Mouse (Mus musculus): ENCODE measurements at regions not wholly inside any gene's neighbourhood (a gene's known extent, or its start where the extent isn't known, plus 50 kb on each side); places are given as distances from the start of the nearest gene placed in this dataset.

DNA sequence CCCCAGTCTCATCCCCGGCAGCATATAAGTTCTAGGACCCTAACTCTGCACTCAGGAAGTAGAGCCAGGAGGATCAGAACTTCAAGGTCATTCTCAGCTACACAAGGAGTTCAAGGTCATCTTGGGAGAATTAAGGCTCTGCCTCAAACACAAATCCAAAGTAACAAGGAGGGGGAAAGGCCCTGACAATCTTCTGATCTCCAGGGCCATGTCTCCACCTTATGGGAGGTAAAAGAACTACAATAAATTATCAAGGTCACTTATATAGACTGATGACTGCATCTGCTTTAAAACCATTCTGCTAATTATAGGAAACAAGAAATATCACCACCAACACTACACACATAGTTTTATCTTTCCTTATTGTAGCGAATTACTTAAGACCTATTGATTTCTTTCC is 193.2 kb upstream of the Zc3h12c start:
- no peaks in the 10 kb centered on the region for H3K79me2 ChIP-seq (ENCODE audit: control insufficient read depth, insufficient read depth, low read length, poor library complexity)
- no peaks in the 10 kb centered on the region for H3K36me3 ChIP-seq (ENCODE audit: control insufficient read depth in 1 of 2, insufficient read depth in 2 of 2, low read length in 2 of 2)
- no peaks in the 10 kb centered on the region; a peak in 1 of 4 replicates for H3K27me3 ChIP-seq (ENCODE audit: control insufficient read depth in 1 of 2, insufficient read depth in 2 of 2, low read length in 2 of 2)
- DNase-seq (ENCODE audit: low read depth, low spot score), result peak; percentile 3
- TF ChIP-seq SMC3 (IDR thresholded peaks at IDR 0.05; ENCODE audit: low read depth, low read length) (peak; percentile 36), CTCF (IDR thresholded peaks at IDR 0.05 in 2 of 3, conservative IDR thresholded peaks at IDR 0.05 in 1 of 3; ENCODE audit: control insufficient read depth in 1 of 3, insufficient read depth in 1 of 3, low read depth in 2 of 3, low read length in 3 of 3, poor library complexity in 1 of 3, severe bottlenecking in 1 of 3) (peak in 1 of 3 experiments; percentile 36; a peak in 2 of 6 replicates), MAZ (IDR thresholded peaks at IDR 0.05; ENCODE audit: low read depth, low read length) (no peak), RAD21 (IDR thresholded peaks at IDR 0.05; ENCODE audit: low read depth, low read length) (peak; percentile 31)
- H3K27ac ChIP-seq (ENCODE audit: control insufficient read depth, low read depth, low read length), result no peak overlapping the region
- H3K4me1 ChIP-seq (ENCODE audit: control insufficient read depth in 1 of 2, insufficient read depth in 2 of 2, low read length in 2 of 2), result no peaks in the 10 kb centered on the region
- no peak overlapping the region for H3K9ac ChIP-seq (ENCODE audit: control insufficient read depth, low read depth, low read length, poor library complexity, severe bottlenecking)
- no peaks in the 10 kb centered on the region for H3K9me3 ChIP-seq (replicated peaks; ENCODE audit: insufficient read depth, low read length)
- H3K4me3 ChIP-seq (ENCODE audit: control insufficient read depth in 1 of 2, insufficient read depth in 1 of 2, low read depth in 2 of 2, low read length in 2 of 2), result no peak overlapping the region

DNA sequence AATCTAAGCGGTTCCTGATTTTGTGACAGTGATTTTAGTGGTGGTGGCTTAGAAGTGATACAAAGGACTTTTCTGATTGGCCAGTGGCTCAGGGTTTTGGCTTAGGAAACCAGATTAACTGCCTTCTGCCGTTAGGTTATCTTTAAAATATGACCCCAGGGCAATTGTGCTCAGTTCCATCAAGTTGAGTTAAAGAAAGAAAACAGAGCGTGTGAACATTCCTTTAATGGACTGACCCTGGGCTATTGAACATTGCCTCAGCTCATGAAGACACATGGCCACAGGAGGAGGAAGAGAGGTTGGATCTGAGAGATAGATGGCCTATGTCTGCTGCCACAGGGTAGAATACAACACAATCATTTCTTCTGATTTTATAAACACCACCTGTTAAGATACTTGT is 191.0 kb upstream of the Zc3h12c start:
- Histone ChIP-seq H3K79me2 (ENCODE audit: control insufficient read depth, insufficient read depth, low read length, poor library complexity) (no peaks in the 10 kb centered on the region), H3K9me3 (replicated peaks; ENCODE audit: insufficient read depth, low read length) (no peaks in the 10 kb centered on the region), H3K27ac (ENCODE audit: control insufficient read depth, low read depth, low read length) (no peak overlapping the region), H3K36me3 (ENCODE audit: control insufficient read depth in 1 of 2, insufficient read depth in 2 of 2, low read length in 2 of 2) (no peaks in the 10 kb centered on the region), H3K27me3 (ENCODE audit: control insufficient read depth in 1 of 2, insufficient read depth in 2 of 2, low read length in 2 of 2) (no peaks in the 10 kb centered on the region; a peak in 1 of 4 replicates), H3K4me1 (ENCODE audit: control insufficient read depth in 1 of 2, insufficient read depth in 2 of 2, low read length in 2 of 2) (no peaks in the 10 kb centered on the region), H3K9ac (ENCODE audit: control insufficient read depth, low read depth, low read length, poor library complexity, severe bottlenecking) (no peak overlapping the region), H3K4me3 (ENCODE audit: control insufficient read depth in 1 of 2, insufficient read depth in 1 of 2, low read depth in 2 of 2, low read length in 2 of 2) (no peak overlapping the region)
- TF ChIP-seq POLR2A (IDR thresholded peaks at IDR 0.05; ENCODE audit: control insufficient read depth in 1 of 2, insufficient read depth in 1 of 2, low read depth in 1 of 2, low read length in 2 of 2, poor library complexity in 1 of 2), result no peak
- TF ChIP-seq TBP (IDR thresholded peaks at IDR 0.05; ENCODE audit: low read depth, low read length), result no peak
- TF ChIP-seq TAL1 (IDR thresholded peaks at IDR 0.05; ENCODE audit: low read length), result no peak
- no peak for TF ChIP-seq POLR2AphosphoS5 (IDR thresholded peaks at IDR 0.05; ENCODE audit: borderline replicate concordance, low read depth, low read length)
- TF ChIP-seq ETS1 (IDR thresholded peaks at IDR 0.05; ENCODE audit: low read depth, low read length), result no peak
- no peak for TF ChIP-seq ZC3H11A (IDR thresholded peaks at IDR 0.05; ENCODE audit: low read depth, low read length)
- TF ChIP-seq MXI1 (IDR thresholded peaks at IDR 0.05; ENCODE audit: low read depth, low read length), result no peak
- no peak for TF ChIP-seq MAZ (IDR thresholded peaks at IDR 0.05; ENCODE audit: low read depth, low read length)
- no peak for TF ChIP-seq NELFE (IDR thresholded peaks at IDR 0.05; ENCODE audit: low read depth, low read length)
- TF ChIP-seq USF2 (IDR thresholded peaks at IDR 0.05; ENCODE audit: borderline replicate concordance in 1 of 2, insufficient read depth in 1 of 2, low read depth in 1 of 2, low read length in 2 of 2), result no peak
- no peak for TF ChIP-seq E2F4 (IDR thresholded peaks at IDR 0.05; ENCODE audit: borderline replicate concordance, low read depth, low read length)
- no peak for TF ChIP-seq KAT2A (conservative IDR thresholded peaks at IDR 0.05; ENCODE audit: low read depth, low read length)
- no peak for TF ChIP-seq ZKSCAN1 (IDR thresholded peaks at IDR 0.05; ENCODE audit: low read depth, low read length)
- TF ChIP-seq MYB (IDR thresholded peaks at IDR 0.05; ENCODE audit: low read depth, low read length), result no peak
- TF ChIP-seq CHD2 (IDR thresholded peaks at IDR 0.05; ENCODE audit: low read length), result no peak
- no peak for DNase-seq (ENCODE audit: low read depth, low spot score)
